Mouse (Mus musculus) intestine, postnatal 0 days (tissue): ENCODE data around the gene 2700049A03Rik. TPM values are rescaled to one million over a fixed set of nuclear protein-coding genes. Genes with fewer than 3 reads are reported as not detected.

ENCODE experiments used
- ATAC-seq: fragments of 200-750 bp; cut with Nextera tagmentation; 2 replicates; pipeline ENCODE4 v1.8.0; 2017; ENCODE audit warnings: mild to moderate bottlenecking, moderate TSS enrichment, moderate library complexity
- H3K27ac ChIP-seq: fragments of 300-500 bp; sonication (generic); 2 replicates; pipeline ENCODE4 v1.5.1; 2014; ENCODE audit warnings: mild to moderate bottlenecking, low read depth, low read length, moderate library complexity
- H3K27me3 ChIP-seq: fragments of 300-500 bp; sonication (generic); replicated peaks from 2 replicates; pipeline ENCODE4 v1.6.1; 2014; ENCODE audit warnings: low read length, mixed read lengths; ENCODE audit not compliant: control insufficient read depth, insufficient read depth
- H3K36me3 ChIP-seq: fragments of 300-500 bp; sonication (generic); 2 replicates; pipeline ENCODE4 v1.6.1; 2014; ENCODE audit warnings: mild to moderate bottlenecking, moderate library complexity; ENCODE audit not compliant: control insufficient read depth, insufficient read depth
- H3K4me1 ChIP-seq: fragments of 300-500 bp; sonication (generic); replicated peaks from 2 replicates; pipeline ENCODE4 v1.6.1; 2014; ENCODE audit warnings: antibody characterized with exemption, low read length, mixed read lengths; ENCODE audit not compliant: control insufficient read depth, insufficient read depth
- H3K4me2 ChIP-seq: fragments of 300-500 bp; sonication (generic); replicated peaks from 2 replicates; pipeline ENCODE4 v1.6.1; 2014; ENCODE audit warnings: low read depth, mild to moderate bottlenecking, moderate library complexity
- H3K4me3 ChIP-seq: fragments of 300-500 bp; sonication (generic); 2 replicates; pipeline ENCODE4 v1.5.1; 2014; ENCODE audit warnings: low read depth, low read length
- H3K9ac ChIP-seq: fragments of 300-500 bp; sonication (generic); 2 replicates; pipeline ENCODE4 v1.6.1; 2014; ENCODE audit warnings: mild to moderate bottlenecking, low read depth, low read length
- H3K9me3 ChIP-seq: fragments of 300-500 bp; sonication (generic); 2 replicates; pipeline ENCODE4 v1.6.1; 2016; ENCODE audit warnings: mixed run types; ENCODE audit not compliant: control insufficient read depth
- CTCF ChIP-seq: sonication (generic); IDR thresholded peaks from 2 replicates; pipeline ENCODE4 v1.5.1; 2016; ENCODE audit warnings: low read depth, mild to moderate bottlenecking, control low read depth, antibody characterized with exemption, moderate library complexity
- WGBS: fragments of 180-500 bp; shearing (Covaris S2); extraction: QIAGEN DNeasy Blood & Tissue Kit; methylation state at CpG from one replicate; pipeline ENCODE4 v1.1.7; 2014; 5-methylcytosine and 5-hydroxymethylcytosine counted together
- polyA plus RNA-seq: library from polyadenylated mRNA; unstranded; fragments of >200 nt; fragmentation: Nextera tagmentation; extraction: Ambion mirVana; gene quantifications from 2 replicates; pipeline ENCODE4 v1.2.1, GENCODE M21; 2015

2700049A03Rik gene
- polyA plus RNA-seq, 1 experiment from 2014 or later = 2.7 TPM

DNA sequence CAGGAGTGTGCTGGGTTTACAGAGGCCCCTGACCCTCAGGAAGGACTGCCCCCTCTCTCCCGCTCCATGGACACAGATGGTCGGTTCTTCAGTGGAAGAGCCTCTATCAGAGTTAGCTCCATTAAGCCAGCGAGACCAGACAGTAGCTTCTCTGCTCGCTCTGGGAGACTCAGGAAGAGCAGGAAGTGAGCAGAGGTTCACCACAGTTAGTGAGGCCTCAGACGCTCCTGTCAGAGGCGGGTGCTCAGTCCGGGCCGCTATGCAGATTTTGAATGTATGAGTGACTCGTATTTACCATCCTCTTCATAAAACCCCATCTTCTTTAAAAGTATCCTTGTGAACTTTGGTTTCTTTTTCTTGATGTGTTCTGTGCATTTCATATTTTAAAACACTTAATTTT, 94.9 kb downstream of the 2700049A03Rik start:
- Histone ChIP-seq H3K36me3 (no peaks in the 10 kb centered on the region; the same call in 1 of the 2 replicates), H3K27me3 (no peaks in the 10 kb centered on the region), H3K4me1 (no peaks in the 10 kb centered on the region), H3K4me3 (no peak overlapping the region), H3K4me2 (no peak overlapping the region), H3K27ac (no peak overlapping the region), H3K9me3 (no peaks in the 10 kb centered on the region), H3K9ac (no peak overlapping the region)
- WGBS = 89% methylated on average over 9 of the region's 9 CpGs
- ATAC-seq = no peak
- TF ChIP-seq CTCF = no peak

DNA sequence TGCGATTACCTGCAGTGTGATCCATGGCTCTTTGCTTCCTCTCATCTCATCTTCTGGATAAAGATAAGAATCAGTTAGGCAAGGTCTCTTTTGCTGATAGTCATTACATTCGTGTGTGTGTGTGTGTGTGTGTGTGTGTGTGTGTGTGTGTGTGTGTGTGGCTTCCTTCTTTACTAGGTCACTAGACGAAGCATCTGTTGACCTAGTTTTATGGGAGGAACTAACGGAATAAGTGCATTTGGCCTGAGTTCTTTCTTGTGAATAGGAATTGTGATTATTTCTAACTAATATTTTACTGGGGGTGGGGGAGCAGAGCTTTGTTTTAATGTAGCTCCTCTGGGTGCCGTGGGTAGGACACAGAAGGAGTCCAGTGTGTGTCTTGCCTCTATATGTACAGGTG, 96.8 kb downstream of the 2700049A03Rik start:
- H3K36me3 ChIP-seq = no peaks in the 10 kb centered on the region; the same call in 1 of the 2 replicates
- no peak overlapping the region for H3K27ac ChIP-seq
- no peak overlapping the region for H3K4me3 ChIP-seq
- ATAC-seq = no peak
- no peak overlapping the region for H3K9ac ChIP-seq
- H3K4me2 ChIP-seq = no peak overlapping the region
- no peaks in the 10 kb centered on the region for H3K27me3 ChIP-seq
- H3K4me1 ChIP-seq = no peaks in the 10 kb centered on the region
- no peak for TF ChIP-seq CTCF
- 69% methylated on average over 5 of the region's 5 CpGs for WGBS
- H3K9me3 ChIP-seq = no peaks in the 10 kb centered on the region

DNA sequence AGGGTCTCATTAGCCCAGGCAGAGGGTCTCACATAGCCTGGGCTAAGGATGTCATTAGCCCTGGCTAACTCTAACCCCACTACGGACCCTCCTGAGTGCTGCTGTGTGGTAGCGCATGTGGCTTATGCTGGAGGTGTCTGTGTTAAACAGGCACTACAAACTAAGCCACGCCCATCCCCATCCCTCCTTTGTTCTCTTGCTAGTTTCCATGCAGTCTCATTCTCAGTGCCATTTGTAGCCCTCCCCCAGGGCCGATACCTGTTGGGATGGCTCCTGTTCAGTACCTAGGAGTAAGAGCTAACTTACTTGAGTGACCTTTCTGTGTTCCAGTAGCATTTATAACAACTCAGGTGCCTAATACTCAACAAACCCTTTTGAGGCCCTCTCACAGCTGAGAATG, 100.4 kb downstream of the 2700049A03Rik start:
- H3K4me3 ChIP-seq = no peak overlapping the region
- H3K27ac ChIP-seq = no peak overlapping the region
- H3K9ac ChIP-seq = no peak overlapping the region
- WGBS = 92% methylated on average over 4 of the region's 4 CpGs
- H3K4me1 ChIP-seq = no peaks in the 10 kb centered on the region
- no peak overlapping the region for H3K4me2 ChIP-seq
- H3K36me3 ChIP-seq = 0 out of 2 replicates have a peak, but pooled peaks cover 3% of the 10 kb centered on the region
- H3K27me3 ChIP-seq = no peaks in the 10 kb centered on the region
- TF ChIP-seq CTCF = no peak
- 0 out of 2 replicates have a peak, but pooled peaks cover 1% of the 10 kb centered on the region for H3K9me3 ChIP-seq
- ATAC-seq = no peak

DNA sequence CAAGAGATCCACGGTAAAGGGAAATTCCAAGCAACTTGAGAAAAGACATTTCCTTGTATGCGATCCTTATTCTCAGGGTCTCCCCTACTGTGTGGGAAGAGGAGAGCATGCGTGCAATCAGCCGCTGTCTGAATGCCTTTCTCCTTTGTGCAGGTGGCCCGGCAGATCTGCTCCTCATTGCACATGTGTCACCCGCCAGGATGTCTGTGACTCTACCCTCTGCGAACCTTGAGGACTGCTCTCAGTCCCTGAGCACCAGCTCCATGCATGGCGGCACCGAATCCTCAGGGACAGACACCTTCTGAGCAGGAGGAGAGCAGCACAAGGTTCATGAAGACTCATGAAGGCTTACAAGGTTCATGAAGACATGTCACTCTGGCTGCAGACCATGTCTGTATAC, 106.1 kb downstream of the 2700049A03Rik start:
- Histone ChIP-seq H3K9me3 (0 out of 2 replicates have a peak, but pooled peaks cover 2% of the 10 kb centered on the region), H3K27ac (no peak overlapping the region; the same call in 1 of the 2 replicates), H3K27me3 (no peaks in the 10 kb centered on the region), H3K9ac (no peak overlapping the region), H3K4me1 (no peaks in the 10 kb centered on the region), H3K4me3 (no peak overlapping the region), H3K36me3 (peaks cover 20% of the 10 kb centered on the region), H3K4me2 (no peak overlapping the region)
- no peak for ATAC-seq
- TF ChIP-seq CTCF = no peak
- 95% methylated on average over 9 of the region's 9 CpGs for WGBS

DNA sequence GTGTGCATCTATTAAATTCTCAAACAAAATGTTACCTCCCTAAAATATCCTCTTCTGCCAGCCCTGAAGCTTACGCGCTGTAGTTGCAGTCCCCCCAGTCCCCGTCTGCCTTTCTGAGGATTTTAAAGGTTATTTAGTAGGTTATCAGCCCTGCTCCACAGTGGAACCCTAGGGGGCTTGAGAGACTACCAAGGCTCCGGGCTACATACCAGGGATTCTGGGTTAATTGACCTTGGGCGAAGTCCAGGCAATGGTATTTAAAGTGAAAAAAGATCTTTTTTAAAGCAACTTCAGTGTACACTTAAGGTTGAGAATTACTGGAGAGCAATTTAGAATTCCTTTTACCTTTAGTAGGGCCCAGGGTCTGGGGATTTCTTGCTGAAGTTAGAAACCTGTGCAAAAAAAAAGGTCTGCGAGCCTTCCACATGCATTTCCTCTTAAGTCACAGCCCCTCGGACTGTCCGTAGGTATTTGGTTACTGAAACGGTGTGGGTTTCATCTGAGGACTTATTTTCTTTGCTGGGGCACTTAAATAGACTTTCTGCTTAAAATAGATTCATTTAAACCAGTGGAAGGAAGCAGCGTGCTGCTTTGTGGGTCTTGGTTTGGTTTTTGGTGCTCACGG, 108.2 kb downstream of the 2700049A03Rik start:
- no peak for TF ChIP-seq CTCF
- Histone ChIP-seq H3K4me3 (no peak overlapping the region), H3K27me3 (no peaks in the 10 kb centered on the region), H3K9me3 (0 out of 2 replicates have a peak, but pooled peaks cover 2% of the 10 kb centered on the region), H3K4me2 (no peak overlapping the region), H3K9ac (no peak overlapping the region), H3K4me1 (no peaks in the 10 kb centered on the region), H3K36me3 (peaks cover 20% of the 10 kb centered on the region), H3K27ac (no peak overlapping the region)
- no peak for ATAC-seq
- WGBS = 78% methylated on average over 11 of the region's 11 CpGs

DNA sequence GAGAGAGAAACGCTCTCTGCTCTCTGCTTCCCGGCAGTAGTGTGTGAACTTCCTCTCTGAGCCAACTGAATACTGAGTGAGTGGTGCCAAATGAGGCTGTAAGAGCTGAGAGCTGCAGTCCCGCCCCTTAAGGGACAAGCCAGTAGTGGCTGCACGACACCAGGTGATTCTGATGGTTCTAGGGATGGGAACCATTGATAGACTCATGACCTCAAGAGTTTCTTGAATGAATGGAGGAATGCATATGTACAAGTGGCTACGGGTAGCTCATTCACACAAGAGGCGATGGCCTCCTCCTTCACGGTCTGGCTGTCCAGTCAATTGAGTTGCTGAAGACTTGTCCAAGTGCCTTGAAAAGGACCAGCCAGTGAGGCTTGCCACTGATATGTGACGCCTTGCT, 110.5 kb downstream of the 2700049A03Rik start:
- ATAC-seq = no peak
- WGBS = 83% methylated on average over 8 of the region's 8 CpGs
- H3K27ac ChIP-seq = no peak overlapping the region
- no peak overlapping the region for H3K9ac ChIP-seq
- H3K4me2 ChIP-seq = no peak overlapping the region
- H3K4me1 ChIP-seq = no peaks in the 10 kb centered on the region
- peaks cover 16% of the 10 kb centered on the region for H3K36me3 ChIP-seq
- no peaks in the 10 kb centered on the region for H3K27me3 ChIP-seq
- no peak for TF ChIP-seq CTCF
- no peak overlapping the region for H3K4me3 ChIP-seq
- H3K9me3 ChIP-seq = no peaks in the 10 kb centered on the region
